Mouse (Mus musculus): ENCODE results near the gene Rgr. TPM values are rescaled to one million over a fixed set of nuclear protein-coding genes. Genes with fewer than 3 reads are reported as not detected.

Gene Rgr
- polyA plus RNA-seq, 1 experiment = not detected

- Histone ChIP-seq H3K27me3 (ENCODE audit: control insufficient read depth, insufficient read depth, low read length) (no peaks in the 10 kb centered on the region), H3K36me3 (ENCODE audit: control insufficient read depth, insufficient read depth, low read length) (no peaks in the 10 kb centered on the region), H3K4me1 (ENCODE audit: control insufficient read depth, insufficient read depth, low read length) (no peaks in the 10 kb centered on the region), H3K4me3 (ENCODE audit: control insufficient read depth, low read depth, low read length) (no peak overlapping the region), H3K27ac (ENCODE audit: control insufficient read depth, insufficient read depth, low read depth, low read length) (no peak overlapping the region)
- no peak for TF ChIP-seq POLR2A (IDR thresholded peaks at IDR 0.05; ENCODE audit: control insufficient read depth, low read depth, low read length)
- no peak for TF ChIP-seq CTCF (IDR thresholded peaks at IDR 0.05; ENCODE audit: control insufficient read depth, insufficient read depth, insufficient replicate concordance, low read depth, low read length)
These were observed 21.4 kb downstream of the Rgr start for GRCm38 (mm10) chr14:37027248-37027933.

DNA sequence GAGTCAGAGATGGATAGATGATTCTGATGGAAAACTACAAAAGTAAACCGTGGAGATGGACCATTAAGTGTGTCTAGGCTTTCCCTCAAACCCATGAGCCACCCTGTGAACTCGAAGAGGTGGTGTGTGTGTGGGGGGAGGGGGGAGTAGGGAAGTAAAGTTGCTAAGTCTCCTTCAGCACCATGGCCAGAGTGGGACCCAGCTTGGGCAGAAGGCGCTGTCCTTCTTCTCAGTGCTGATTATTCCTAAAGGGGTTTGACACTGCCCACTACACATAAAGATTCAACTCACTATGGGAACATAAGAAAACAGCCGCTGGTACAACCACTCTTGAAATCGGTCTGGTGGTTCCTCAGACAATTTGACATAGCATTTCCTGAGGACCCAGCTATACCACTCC is 32.9 kb downstream of the Rgr start:
- no peaks in the 10 kb centered on the region for H3K36me3 ChIP-seq (ENCODE audit: control insufficient read depth, insufficient read depth, low read length)
- no peak overlapping the region for H3K4me3 ChIP-seq (ENCODE audit: control insufficient read depth, low read depth, low read length)
- no peaks in the 10 kb centered on the region for H3K27me3 ChIP-seq (ENCODE audit: control insufficient read depth, insufficient read depth, low read length)
- H3K4me1 ChIP-seq (ENCODE audit: control insufficient read depth, insufficient read depth, low read length) = no peaks in the 10 kb centered on the region
- no peak overlapping the region for H3K27ac ChIP-seq (ENCODE audit: control insufficient read depth, insufficient read depth, low read depth, low read length)
- TF ChIP-seq CTCF (IDR thresholded peaks at IDR 0.05; ENCODE audit: control insufficient read depth, insufficient read depth, insufficient replicate concordance, low read depth, low read length) (no peak), POLR2A (IDR thresholded peaks at IDR 0.05; ENCODE audit: control insufficient read depth, low read depth, low read length) (no peak)

DNA sequence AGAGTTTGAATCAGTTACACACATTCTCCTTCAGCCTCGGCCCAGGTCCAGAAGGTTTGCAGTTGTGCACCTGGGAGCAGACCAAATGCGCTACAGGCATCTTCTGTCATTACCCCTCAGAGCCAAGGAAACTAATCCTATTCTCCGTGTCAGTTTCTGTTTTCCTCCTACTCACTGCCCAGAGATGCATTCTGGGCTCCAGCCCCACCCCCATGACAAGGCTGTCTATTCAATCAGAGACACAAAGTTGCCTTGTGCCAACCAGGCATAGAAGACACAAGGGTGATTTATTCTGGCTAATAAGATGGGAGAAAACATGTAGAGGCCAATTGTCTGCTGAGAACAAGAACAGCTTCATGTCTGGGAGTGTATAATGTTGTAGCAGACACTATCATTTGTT is 35.1 kb downstream of the Rgr start:
- no peaks in the 10 kb centered on the region for H3K27me3 ChIP-seq (ENCODE audit: control insufficient read depth, insufficient read depth, low read length)
- H3K4me1 ChIP-seq (ENCODE audit: control insufficient read depth, insufficient read depth, low read length) = no peaks in the 10 kb centered on the region
- no peak overlapping the region for H3K27ac ChIP-seq (ENCODE audit: control insufficient read depth, insufficient read depth, low read depth, low read length)
- TF ChIP-seq POLR2A (IDR thresholded peaks at IDR 0.05; ENCODE audit: control insufficient read depth, low read depth, low read length) = no peak
- no peak for TF ChIP-seq CTCF (IDR thresholded peaks at IDR 0.05; ENCODE audit: control insufficient read depth, insufficient read depth, insufficient replicate concordance, low read depth, low read length)
- no peak overlapping the region for H3K4me3 ChIP-seq (ENCODE audit: control insufficient read depth, low read depth, low read length)
- H3K36me3 ChIP-seq (ENCODE audit: control insufficient read depth, insufficient read depth, low read length) = no peaks in the 10 kb centered on the region

DNA sequence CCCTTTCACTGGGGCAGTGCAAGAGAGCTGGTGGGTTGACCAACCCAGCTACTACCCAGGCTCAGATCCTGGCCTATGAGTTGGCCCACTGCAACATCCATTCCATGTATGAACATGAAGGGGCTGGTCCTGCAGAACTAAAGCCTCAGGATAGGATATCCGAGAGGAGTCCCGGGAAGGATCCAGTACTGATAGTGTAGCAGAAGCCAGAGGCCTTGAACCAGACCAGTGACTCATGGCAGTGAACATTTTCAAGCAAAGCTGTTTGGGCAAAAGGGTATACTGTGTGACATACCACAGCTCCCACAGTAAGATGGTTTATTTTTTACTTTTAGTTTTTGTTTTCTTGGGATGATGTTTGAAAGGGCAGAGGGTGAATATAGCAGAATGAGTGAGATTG is 39.1 kb downstream of the Rgr start:
- no peaks in the 10 kb centered on the region for H3K36me3 ChIP-seq (ENCODE audit: control insufficient read depth, insufficient read depth, low read length)
- no peak for TF ChIP-seq CTCF (IDR thresholded peaks at IDR 0.05; ENCODE audit: control insufficient read depth, insufficient read depth, insufficient replicate concordance, low read depth, low read length)
- TF ChIP-seq POLR2A (IDR thresholded peaks at IDR 0.05; ENCODE audit: control insufficient read depth, low read depth, low read length) = no peak
- no peak overlapping the region for H3K27ac ChIP-seq (ENCODE audit: control insufficient read depth, insufficient read depth, low read depth, low read length)
- no peak overlapping the region for H3K4me3 ChIP-seq (ENCODE audit: control insufficient read depth, low read depth, low read length)
- H3K27me3 ChIP-seq (ENCODE audit: control insufficient read depth, insufficient read depth, low read length) = no peaks in the 10 kb centered on the region
- no peaks in the 10 kb centered on the region for H3K4me1 ChIP-seq (ENCODE audit: control insufficient read depth, insufficient read depth, low read length)

GRCm38 (mm10) chr14:37006489-37006888 is 42.3 kb downstream of the Rgr start:
- H3K4me3 ChIP-seq (ENCODE audit: control insufficient read depth, low read depth, low read length) = no peak overlapping the region
- TF ChIP-seq CTCF (IDR thresholded peaks at IDR 0.05; ENCODE audit: control insufficient read depth, insufficient read depth, insufficient replicate concordance, low read depth, low read length) (no peak), POLR2A (IDR thresholded peaks at IDR 0.05; ENCODE audit: control insufficient read depth, low read depth, low read length) (no peak)
- H3K4me1 ChIP-seq (ENCODE audit: control insufficient read depth, insufficient read depth, low read length) = no peaks in the 10 kb centered on the region
- no peaks in the 10 kb centered on the region for H3K36me3 ChIP-seq (ENCODE audit: control insufficient read depth, insufficient read depth, low read length)
- no peaks in the 10 kb centered on the region for H3K27me3 ChIP-seq (ENCODE audit: control insufficient read depth, insufficient read depth, low read length)
- H3K27ac ChIP-seq (ENCODE audit: control insufficient read depth, insufficient read depth, low read depth, low read length) = no peak overlapping the region

GRCm38 (mm10) chr14:37005865-37006264 is 42.9 kb downstream of the Rgr start:
- Histone ChIP-seq H3K4me3 (ENCODE audit: control insufficient read depth, low read depth, low read length) (no peak overlapping the region), H3K4me1 (ENCODE audit: control insufficient read depth, insufficient read depth, low read length) (no peaks in the 10 kb centered on the region), H3K27ac (ENCODE audit: control insufficient read depth, insufficient read depth, low read depth, low read length) (no peak overlapping the region), H3K36me3 (ENCODE audit: control insufficient read depth, insufficient read depth, low read length) (no peaks in the 10 kb centered on the region), H3K27me3 (ENCODE audit: control insufficient read depth, insufficient read depth, low read length) (no peaks in the 10 kb centered on the region)
- TF ChIP-seq POLR2A (IDR thresholded peaks at IDR 0.05; ENCODE audit: control insufficient read depth, low read depth, low read length) (no peak), CTCF (IDR thresholded peaks at IDR 0.05; ENCODE audit: control insufficient read depth, insufficient read depth, insufficient replicate concordance, low read depth, low read length) (no peak)

DNA sequence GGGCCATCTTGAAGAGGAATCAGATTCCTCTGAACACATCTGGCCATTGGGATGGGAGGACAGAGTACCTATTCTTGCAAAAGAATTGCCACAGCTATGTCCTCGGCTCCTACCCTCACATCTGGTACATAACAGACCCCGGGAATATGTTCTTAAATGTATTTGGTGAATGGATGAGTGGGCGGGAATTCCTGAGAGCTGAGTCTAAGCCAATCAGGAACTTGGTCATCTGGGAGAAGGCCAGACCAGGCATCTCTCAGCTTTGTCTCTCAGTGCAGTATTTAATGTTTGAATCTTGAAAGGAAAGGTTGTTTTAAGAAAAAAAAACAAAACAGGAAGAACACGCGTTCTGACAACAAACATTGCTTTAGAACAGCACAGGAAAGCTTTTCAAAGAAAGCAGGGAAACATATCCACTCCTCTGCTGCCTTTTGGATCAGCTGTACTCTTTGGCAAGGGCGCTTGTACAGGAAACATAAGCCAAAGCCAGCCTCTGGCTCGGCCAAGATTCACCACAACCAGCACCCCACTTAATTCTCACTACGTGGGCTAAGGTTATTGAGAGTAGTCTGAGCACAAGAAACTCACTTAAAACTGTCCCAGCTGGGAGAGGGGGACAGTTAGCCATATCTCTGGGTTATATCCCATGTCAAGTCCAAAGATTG is 45.2 kb downstream of the Rgr start:
- H3K27me3 ChIP-seq (ENCODE audit: control insufficient read depth, insufficient read depth, low read length) = no peaks in the 10 kb centered on the region
- H3K27ac ChIP-seq (ENCODE audit: control insufficient read depth, insufficient read depth, low read depth, low read length) = no peak overlapping the region
- TF ChIP-seq CTCF (IDR thresholded peaks at IDR 0.05; ENCODE audit: control insufficient read depth, insufficient read depth, insufficient replicate concordance, low read depth, low read length) = no peak
- TF ChIP-seq POLR2A (IDR thresholded peaks at IDR 0.05; ENCODE audit: control insufficient read depth, low read depth, low read length) = no peak
- no peaks in the 10 kb centered on the region for H3K4me1 ChIP-seq (ENCODE audit: control insufficient read depth, insufficient read depth, low read length)
- no peak overlapping the region for H3K4me3 ChIP-seq (ENCODE audit: control insufficient read depth, low read depth, low read length)
- H3K36me3 ChIP-seq (ENCODE audit: control insufficient read depth, insufficient read depth, low read length) = no peaks in the 10 kb centered on the region

All from testis, adult 2 months (tissue).